Mouse (Mus musculus) heart, adult 11 months (tissue): ENCODE measurements around the gene Snupn.
"Not testable (repeated sequence)": the region's sequence is repeated elsewhere in the genome, so short reads cannot be mapped to it uniquely, and the experiment has no call there.

Experiments used
- DNase-seq: peaks from one replicate; pipeline ENCODE4 v3.0.0; 2022

The Snupn gene

GRCm38 (mm10) chr9:56936861-56937222 lies 13.8 kb upstream of the Snupn start:
- DNase-seq: no peak

GRCm38 (mm10) chr9:56937223-56938160 lies 13.2 kb upstream of the Snupn start, which contains the start of gene Imp3:
Gene Imp3, plus strand, starts transcription at chr9:56937475.
- peak; percentile 99 for DNase-seq

- peak; percentile 98 for DNase-seq
Observed at GRCm38 (mm10) chr9:56938374-56938773, 12.3 kb upstream of the Snupn start.

- not testable (repeated sequence) for DNase-seq
Observed at GRCm38 (mm10) chr9:56947481-56947880, 3.2 kb upstream of the Snupn start.

GRCm38 (mm10) chr9:56948699-56949098 lies 2.0 kb upstream of the Snupn start:
- not testable (repeated sequence) for DNase-seq

- DNase-seq: no peak
Observed at GRCm38 (mm10) chr9:56949767-56950166, 911 bp upstream of the Snupn start.

- no peak for DNase-seq
Observed at GRCm38 (mm10) chr9:56953562-56953961, 2.9 kb downstream of the Snupn start.

GRCm38 (mm10) chr9:56956966-56957675 lies 6.4 kb downstream of the Snupn start:
- peak; percentile 67 for DNase-seq

- DNase-seq: no peak
Observed at GRCm38 (mm10) chr9:56958689-56959088, 8.0 kb downstream of the Snupn start.

- DNase-seq: peak; percentile 61
Observed at GRCm38 (mm10) chr9:56961591-56961990, 10.9 kb downstream of the Snupn start.

- peak; percentile 15 for DNase-seq
Observed at GRCm38 (mm10) chr9:56970158-56970557, 19.5 kb downstream of the Snupn start.

- peak; percentile 77 for DNase-seq
Observed at GRCm38 (mm10) chr9:56973960-56974524, 23.4 kb downstream of the Snupn start.

GRCm38 (mm10) chr9:56975199-56975598 lies 24.5 kb downstream of the Snupn start:
- DNase-seq: peak; percentile 34

- DNase-seq: peak; percentile 71
Observed at GRCm38 (mm10) chr9:56980186-56980585, 29.5 kb downstream of the Snupn start.

- no peak for DNase-seq
Observed at GRCm38 (mm10) chr9:56981502-56981901, 30.8 kb downstream of the Snupn start.

GRCm38 (mm10) chr9:56994286-56995197 lies 43.9 kb downstream of the Snupn start, which contains the start of gene Ptpn9:
Gene Ptpn9, plus strand, starts transcription at chr9:56994923.
- peak; percentile 99 for DNase-seq

- DNase-seq: peak; percentile 97
Observed at GRCm38 (mm10) chr9:56995198-56996027, 44.7 kb downstream of the Snupn start.

- DNase-seq: peak; percentile 90
Observed at GRCm38 (mm10) chr9:56996028-56996346, 45.3 kb downstream of the Snupn start.

- DNase-seq: not testable (repeated sequence)
Observed at GRCm38 (mm10) chr9:56997206-56997605, 46.5 kb downstream of the Snupn start.

- peak; percentile 66 for DNase-seq
Observed at GRCm38 (mm10) chr9:57003011-57003410, 52.3 kb downstream of the Snupn start.

- no peak for DNase-seq
Observed at GRCm38 (mm10) chr9:57012393-57012792, 61.7 kb downstream of the Snupn start.
